Mouse (Mus musculus): Measurements from ENCODE around the gene Macrod1. TPM values are rescaled to one million over a fixed set of nuclear protein-coding genes. Genes with fewer than 3 reads are reported as not detected.

Gene Macrod1
- polyA plus RNA-seq, 1 experiment from 2014 or later, result 16.0 TPM

DNA sequence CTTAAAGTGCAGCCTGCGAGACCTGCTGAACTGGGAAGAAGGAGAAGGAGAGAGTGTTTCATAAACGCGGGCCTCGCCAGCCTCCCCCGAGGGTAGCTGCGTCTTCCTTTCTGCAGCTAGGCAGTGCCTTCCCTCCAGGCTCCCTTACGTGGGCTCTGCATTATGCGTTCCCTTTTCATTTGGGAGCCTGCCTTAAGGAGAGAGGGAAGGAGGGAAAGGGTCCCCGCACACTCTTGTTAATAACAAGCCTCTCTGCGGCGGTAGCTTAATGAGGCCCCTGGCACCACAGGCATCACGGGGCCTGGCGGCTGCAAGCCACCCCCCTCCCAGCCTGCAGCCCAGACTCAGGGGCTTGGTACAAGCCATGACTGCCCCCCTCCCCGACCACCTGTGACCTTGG is 57.0 kb downstream of the Macrod1 start:
- no peak overlapping the region for H3K4me3 ChIP-seq (ENCODE audit: low read depth, low read length)
- H3K4me1 ChIP-seq (ENCODE audit: insufficient read depth, low read depth, low read length), result peaks cover 5% of the 10 kb centered on the region; the same call in 1 of the 2 replicates
- no peak for DNase-seq (ENCODE audit: low spot score)
- H3K4me2 ChIP-seq (replicated peaks; ENCODE audit: low read depth, low read length), result no peak overlapping the region
- H3K36me3 ChIP-seq (ENCODE audit: insufficient read depth, low read length), result no peaks in the 10 kb centered on the region
- 43% methylated on average over 13 of the region's 14 CpGs for WGBS
- H3K27ac ChIP-seq (ENCODE audit: low read length), result no peak overlapping the region
- TF ChIP-seq CTCF (IDR thresholded peaks at IDR 0.05), result no peak
- no peak for TF ChIP-seq EP300 (IDR thresholded peaks at IDR 0.05)
- no peaks in the 10 kb centered on the region for H3K9me3 ChIP-seq (ENCODE audit: low read length)
- H3K27me3 ChIP-seq (replicated peaks; ENCODE audit: insufficient read depth, low read length), result no peaks in the 10 kb centered on the region
- no peak for ATAC-seq
- 0 out of 2 replicates have a peak overlapping the region, but pooled peaks have one; percentile 8 for H3K9ac ChIP-seq (replicated peaks; ENCODE audit: low read depth)

DNA sequence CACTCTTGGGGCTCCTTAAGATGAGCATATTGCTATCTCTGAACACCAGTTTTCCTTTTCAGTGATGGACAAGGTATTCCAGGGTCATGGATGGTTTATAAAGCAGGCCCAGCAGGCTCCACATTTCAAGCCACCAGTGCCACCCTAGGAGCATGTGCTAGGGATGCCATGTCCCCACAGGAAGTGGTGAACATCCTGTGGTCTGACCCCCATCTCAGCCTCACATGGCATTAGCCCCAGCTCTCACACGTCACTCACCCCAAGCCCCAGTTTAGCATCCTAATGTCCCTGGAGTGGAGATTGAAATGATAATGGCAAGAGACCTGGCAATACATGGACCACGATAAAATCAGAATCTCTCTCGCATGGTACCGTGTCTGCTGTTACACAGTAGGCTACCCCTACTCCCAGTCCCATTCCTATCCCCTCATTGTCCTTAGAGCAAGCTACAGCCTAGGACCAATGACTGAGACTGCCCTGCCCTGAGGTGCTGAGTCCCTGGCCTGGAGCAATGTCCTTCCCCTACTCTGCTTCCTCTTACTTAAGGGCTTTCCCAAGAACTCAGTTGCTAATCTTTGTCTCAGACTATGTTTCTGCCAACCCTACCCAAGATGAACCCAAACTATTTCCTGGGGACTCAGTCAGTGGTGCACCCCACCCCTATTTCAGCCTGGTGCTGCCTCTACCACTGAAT is 59.6 kb downstream of the Macrod1 start:
- 84% methylated on average over 4 of the region's 4 CpGs for WGBS
- Histone ChIP-seq H3K27me3 (replicated peaks; ENCODE audit: insufficient read depth, low read length) (no peaks in the 10 kb centered on the region), H3K27ac (ENCODE audit: low read length) (no peak overlapping the region), H3K4me1 (ENCODE audit: insufficient read depth, low read depth, low read length) (peaks cover 5% of the 10 kb centered on the region; the same call in 1 of the 2 replicates), H3K9ac (replicated peaks; ENCODE audit: low read depth) (no peak overlapping the region), H3K4me2 (replicated peaks; ENCODE audit: low read depth, low read length) (no peak overlapping the region), H3K4me3 (ENCODE audit: low read depth, low read length) (no peak overlapping the region), H3K36me3 (ENCODE audit: insufficient read depth, low read length) (no peaks in the 10 kb centered on the region), H3K9me3 (ENCODE audit: low read length) (no peaks in the 10 kb centered on the region)
- no peak for DNase-seq (ENCODE audit: low spot score)
- TF ChIP-seq EP300 (IDR thresholded peaks at IDR 0.05) (no peak), CTCF (IDR thresholded peaks at IDR 0.05) (no peak)
- ATAC-seq, result no peak

DNA sequence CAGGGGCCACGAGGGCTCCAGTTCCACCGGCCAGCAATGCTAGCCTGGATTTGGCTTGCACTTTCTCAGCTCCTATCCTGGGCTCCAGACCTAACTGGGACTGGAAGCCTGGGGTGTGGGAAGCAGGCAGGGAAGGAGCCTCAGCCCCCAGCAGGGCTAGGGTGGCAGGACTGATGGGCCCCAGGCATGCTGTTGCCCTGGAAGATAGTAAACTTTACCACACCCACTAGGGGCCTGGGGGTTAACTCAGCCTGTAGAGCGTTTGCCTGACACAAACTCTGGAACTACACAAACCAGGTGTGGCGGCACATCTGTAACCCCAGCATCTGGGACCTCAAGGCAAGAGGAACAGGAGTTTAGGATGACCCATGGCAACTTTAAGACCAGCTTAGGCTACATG is 60.5 kb downstream of the Macrod1 start:
- H3K4me2 ChIP-seq (replicated peaks; ENCODE audit: low read depth, low read length), result no peak overlapping the region
- no peak overlapping the region for H3K4me3 ChIP-seq (ENCODE audit: low read depth, low read length)
- H3K27ac ChIP-seq (ENCODE audit: low read length), result no peak overlapping the region
- TF ChIP-seq EP300 (IDR thresholded peaks at IDR 0.05) (no peak), CTCF (IDR thresholded peaks at IDR 0.05) (no peak)
- no peaks in the 10 kb centered on the region for H3K27me3 ChIP-seq (replicated peaks; ENCODE audit: insufficient read depth, low read length)
- H3K9ac ChIP-seq (replicated peaks; ENCODE audit: low read depth), result no peak overlapping the region
- ATAC-seq, result no peak
- 48% methylated on average over 4 of the region's 4 CpGs for WGBS
- peaks cover 5% of the 10 kb centered on the region for H3K4me1 ChIP-seq (ENCODE audit: insufficient read depth, low read depth, low read length)
- no peaks in the 10 kb centered on the region for H3K36me3 ChIP-seq (ENCODE audit: insufficient read depth, low read length)
- DNase-seq (ENCODE audit: low spot score), result no peak
- H3K9me3 ChIP-seq (ENCODE audit: low read length), result no peaks in the 10 kb centered on the region

DNA sequence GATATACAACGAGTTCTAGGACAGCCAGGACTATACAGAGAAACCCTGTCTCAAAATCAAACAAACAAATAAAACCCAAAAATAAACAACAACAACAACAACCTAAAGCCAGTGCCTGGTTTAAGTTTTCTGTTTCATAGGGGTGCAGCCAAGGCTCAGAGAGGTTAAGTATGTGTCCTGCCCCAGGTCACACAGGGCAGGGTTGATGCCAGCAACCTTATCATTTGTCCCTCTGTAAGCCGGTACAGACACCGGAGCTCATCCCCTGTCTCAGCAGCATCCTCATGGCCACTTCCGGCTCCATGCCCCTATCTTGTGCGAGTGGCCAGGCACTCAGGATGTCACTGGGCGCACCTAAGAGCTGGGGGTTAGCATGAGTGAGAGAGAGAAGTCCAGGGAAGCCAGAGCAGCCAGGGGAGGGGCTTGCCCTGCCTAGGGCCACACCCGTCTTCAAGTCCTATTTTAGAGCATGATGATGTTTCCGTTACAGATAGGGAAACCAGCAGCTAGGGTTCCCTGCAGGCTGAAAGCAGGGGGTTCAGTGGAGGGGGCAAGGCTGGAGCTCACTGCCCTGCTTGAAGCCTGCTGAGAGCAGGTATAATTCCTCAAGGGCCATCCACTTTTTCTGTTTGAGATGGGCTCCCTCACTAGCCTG is 61.2 kb downstream of the Macrod1 start:
- DNase-seq (ENCODE audit: low spot score), result no peak
- ATAC-seq, result peak; percentile 28; the same call in 1 of the 2 replicates
- H3K27ac ChIP-seq (ENCODE audit: low read length), result no peak overlapping the region
- WGBS, result 54% methylated on average over 8 of the region's 8 CpGs
- no peaks in the 10 kb centered on the region for H3K36me3 ChIP-seq (ENCODE audit: insufficient read depth, low read length)
- H3K4me1 ChIP-seq (ENCODE audit: insufficient read depth, low read depth, low read length), result peaks cover 10% of the 10 kb centered on the region
- no peak for TF ChIP-seq EP300 (IDR thresholded peaks at IDR 0.05)
- no peak for TF ChIP-seq CTCF (IDR thresholded peaks at IDR 0.05)
- H3K4me2 ChIP-seq (replicated peaks; ENCODE audit: low read depth, low read length), result no peak overlapping the region
- H3K27me3 ChIP-seq (replicated peaks; ENCODE audit: insufficient read depth, low read length), result no peaks in the 10 kb centered on the region
- no peak overlapping the region for H3K9ac ChIP-seq (replicated peaks; ENCODE audit: low read depth)
- H3K9me3 ChIP-seq (ENCODE audit: low read length), result no peaks in the 10 kb centered on the region
- no peak overlapping the region for H3K4me3 ChIP-seq (ENCODE audit: low read depth, low read length)

DNA sequence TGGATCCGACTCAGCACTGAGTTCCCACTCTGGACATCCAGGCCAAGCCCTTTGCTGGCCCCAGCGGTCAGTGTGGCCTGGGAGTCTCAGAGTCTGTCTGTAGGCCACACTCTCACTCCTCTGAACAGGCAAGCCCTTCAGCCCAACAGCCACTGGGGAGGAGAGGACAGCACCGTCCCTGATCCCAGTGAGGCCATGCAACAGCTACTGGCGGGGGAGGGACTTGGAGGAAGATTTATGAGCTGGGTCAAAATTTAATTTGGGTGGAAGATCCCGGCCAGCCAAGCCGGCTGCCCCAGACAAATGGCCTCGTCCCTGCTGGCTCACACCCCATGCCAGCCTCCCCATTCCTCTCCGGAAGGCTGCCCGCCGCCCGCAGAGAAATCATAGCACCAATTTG is 64.6 kb downstream of the Macrod1 start:
- TF ChIP-seq EP300 (IDR thresholded peaks at IDR 0.05), result no peak
- no peak for TF ChIP-seq CTCF (IDR thresholded peaks at IDR 0.05)
- no peaks in the 10 kb centered on the region for H3K36me3 ChIP-seq (ENCODE audit: insufficient read depth, low read length)
- H3K4me2 ChIP-seq (replicated peaks; ENCODE audit: low read depth, low read length), result no peak overlapping the region
- ATAC-seq, result no peak
- H3K27me3 ChIP-seq (replicated peaks; ENCODE audit: insufficient read depth, low read length), result no peaks in the 10 kb centered on the region
- H3K9me3 ChIP-seq (ENCODE audit: low read length), result no peaks in the 10 kb centered on the region
- no peak overlapping the region for H3K4me3 ChIP-seq (ENCODE audit: low read depth, low read length)
- H3K4me1 ChIP-seq (ENCODE audit: insufficient read depth, low read depth, low read length), result peaks cover 6% of the 10 kb centered on the region; the same call in 1 of the 2 replicates
- no peak overlapping the region for H3K27ac ChIP-seq (ENCODE audit: low read length)
- no peak for DNase-seq (ENCODE audit: low spot score)
- no peak overlapping the region for H3K9ac ChIP-seq (replicated peaks; ENCODE audit: low read depth)
- 42% methylated on average over 11 of the region's 11 CpGs for WGBS

DNA sequence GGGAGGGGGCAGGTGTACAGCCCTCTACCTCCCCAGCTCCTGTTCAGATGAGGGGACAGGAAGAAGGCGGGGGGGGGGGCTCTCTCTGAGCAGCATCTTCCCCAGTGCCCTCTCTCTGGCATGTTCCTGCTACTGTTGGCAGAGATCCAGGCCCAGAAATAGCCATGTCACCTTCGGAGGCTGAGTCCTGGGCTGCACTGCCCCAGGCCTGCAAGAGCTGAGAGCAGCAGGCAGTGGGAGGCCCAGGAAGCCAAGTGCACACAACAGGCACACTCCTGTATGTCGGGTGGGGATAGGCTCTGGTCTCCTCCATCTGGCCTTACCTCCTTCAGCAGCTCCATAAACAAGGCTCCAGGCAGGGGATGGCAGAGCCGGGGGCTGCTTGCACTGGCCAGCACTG is 65.7 kb downstream of the Macrod1 start:
- H3K36me3 ChIP-seq (ENCODE audit: insufficient read depth, low read length), result no peaks in the 10 kb centered on the region
- peaks cover 6% of the 10 kb centered on the region; the same call in 1 of the 2 replicates for H3K4me1 ChIP-seq (ENCODE audit: insufficient read depth, low read depth, low read length)
- 44% methylated on average over 4 of the region's 4 CpGs for WGBS
- H3K9ac ChIP-seq (replicated peaks; ENCODE audit: low read depth), result no peak overlapping the region
- H3K27me3 ChIP-seq (replicated peaks; ENCODE audit: insufficient read depth, low read length), result no peaks in the 10 kb centered on the region
- TF ChIP-seq CTCF (IDR thresholded peaks at IDR 0.05) (no peak), EP300 (IDR thresholded peaks at IDR 0.05) (no peak)
- ATAC-seq (peak; percentile 11; the same call in 1 of the 2 replicates), DNase-seq (ENCODE audit: low spot score) (no peak)
- no peak overlapping the region for H3K4me2 ChIP-seq (replicated peaks; ENCODE audit: low read depth, low read length)
- no peaks in the 10 kb centered on the region for H3K9me3 ChIP-seq (ENCODE audit: low read length)
- no peak overlapping the region for H3K4me3 ChIP-seq (ENCODE audit: low read depth, low read length)
- H3K27ac ChIP-seq (ENCODE audit: low read length), result no peak overlapping the region

Measured in lung, postnatal 0 days (tissue).